Mouse (Mus musculus): ENCODE results near the gene Rhoc. TPM values are rescaled to one million over a fixed set of nuclear protein-coding genes. Genes with fewer than 3 reads are reported as not detected.
A peak's percentile ranks its signal among the peaks of the same experiment; 100 is the strongest.

The Rhoc gene
- polyA plus RNA-seq, 1 experiment from 2014 or later, result 183 TPM

- Histone ChIP-seq H3K9ac (ENCODE audit: low read depth, low read length) (no peak overlapping the region), H3K4me1 (ENCODE audit: control insufficient read depth, insufficient read depth, low read length) (peaks cover 4% of the 10 kb centered on the region; the same call in 1 of the 2 replicates), H3K27me3 (replicated peaks; ENCODE audit: control insufficient read depth, insufficient read depth, low read length) (no peaks in the 10 kb centered on the region), H3K4me2 (ENCODE audit: low read depth, low read length) (no peak overlapping the region), H3K27ac (replicated peaks; ENCODE audit: low read depth, low read length) (no peak overlapping the region), H3K9me3 (ENCODE audit: control insufficient read depth, low read length) (no peaks in the 10 kb centered on the region), H3K4me3 (ENCODE audit: low read depth, low read length) (no peak overlapping the region), H3K36me3 (ENCODE audit: control insufficient read depth, insufficient read depth, low read length) (no peaks in the 10 kb centered on the region)
- DNase-seq (ENCODE audit: low spot score) (no peak), ATAC-seq (ENCODE audit: low read depth) (no peak)
- 61% methylated on average over 2 of the region's 2 CpGs for WGBS
Measured at GRCm38 (mm10) chr3:104767141-104767540, 21.0 kb upstream of the Rhoc start.

- no peak for ATAC-seq (ENCODE audit: low read depth)
- no peaks in the 10 kb centered on the region for H3K36me3 ChIP-seq (ENCODE audit: control insufficient read depth, insufficient read depth, low read length)
- no peak overlapping the region for H3K4me3 ChIP-seq (ENCODE audit: low read depth, low read length)
- no peaks in the 10 kb centered on the region for H3K27me3 ChIP-seq (replicated peaks; ENCODE audit: control insufficient read depth, insufficient read depth, low read length)
- H3K9me3 ChIP-seq (ENCODE audit: control insufficient read depth, low read length), result no peaks in the 10 kb centered on the region
- H3K4me2 ChIP-seq (ENCODE audit: low read depth, low read length), result no peak overlapping the region
- no peak overlapping the region for H3K27ac ChIP-seq (replicated peaks; ENCODE audit: low read depth, low read length)
- 74% methylated on average over 4 of the region's 4 CpGs for WGBS
- DNase-seq (ENCODE audit: low spot score), result no peak
- H3K9ac ChIP-seq (ENCODE audit: low read depth, low read length), result no peak overlapping the region
- peaks cover 4% of the 10 kb centered on the region; the same call in 1 of the 2 replicates for H3K4me1 ChIP-seq (ENCODE audit: control insufficient read depth, insufficient read depth, low read length)
Measured at GRCm38 (mm10) chr3:104767716-104768115, 20.5 kb upstream of the Rhoc start.

GRCm38 (mm10) chr3:104769135-104769534 is 19.0 kb upstream of the Rhoc start:
- no peaks in the 10 kb centered on the region for H3K36me3 ChIP-seq (ENCODE audit: control insufficient read depth, insufficient read depth, low read length)
- H3K4me3 ChIP-seq (ENCODE audit: low read depth, low read length), result no peak overlapping the region
- H3K27ac ChIP-seq (replicated peaks; ENCODE audit: low read depth, low read length), result no peak overlapping the region
- no peak for ATAC-seq (ENCODE audit: low read depth)
- H3K27me3 ChIP-seq (replicated peaks; ENCODE audit: control insufficient read depth, insufficient read depth, low read length), result no peaks in the 10 kb centered on the region
- H3K9me3 ChIP-seq (ENCODE audit: control insufficient read depth, low read length), result no peaks in the 10 kb centered on the region
- no peak overlapping the region for H3K4me2 ChIP-seq (ENCODE audit: low read depth, low read length)
- H3K4me1 ChIP-seq (ENCODE audit: control insufficient read depth, insufficient read depth, low read length), result peaks cover 4% of the 10 kb centered on the region; the same call in 1 of the 2 replicates
- no peak overlapping the region for H3K9ac ChIP-seq (ENCODE audit: low read depth, low read length)
- DNase-seq (ENCODE audit: low spot score), result no peak
- 50% methylated on average over 3 of the region's 3 CpGs for WGBS

DNA sequence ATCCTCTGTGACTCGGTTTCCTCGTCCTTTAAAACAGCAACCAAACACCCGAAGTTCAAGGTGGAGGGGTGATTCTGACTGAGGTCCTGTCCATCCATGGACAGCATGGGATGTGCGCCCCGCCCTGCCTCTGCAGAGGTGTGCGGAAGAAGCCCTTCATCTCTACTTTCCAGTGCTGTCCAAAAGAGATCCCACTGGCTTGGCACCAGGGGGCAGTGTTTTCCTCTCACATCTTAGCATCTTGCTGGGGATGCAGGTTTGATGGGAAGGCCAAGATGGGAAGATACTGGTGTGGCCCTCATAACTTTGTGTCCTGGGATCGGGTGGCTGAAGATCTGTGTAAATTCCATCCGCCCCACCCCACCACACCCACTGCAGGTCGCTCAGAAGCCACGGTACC is 18.1 kb upstream of the Rhoc start:
- WGBS, result 61% methylated on average over 10 of the region's 10 CpGs
- no peak for DNase-seq (ENCODE audit: low spot score)
- Histone ChIP-seq H3K4me2 (ENCODE audit: low read depth, low read length) (no peak overlapping the region), H3K4me3 (ENCODE audit: low read depth, low read length) (no peak overlapping the region), H3K27me3 (replicated peaks; ENCODE audit: control insufficient read depth, insufficient read depth, low read length) (no peaks in the 10 kb centered on the region; the same call in 1 of the 2 replicates), H3K9ac (ENCODE audit: low read depth, low read length) (no peak overlapping the region), H3K27ac (replicated peaks; ENCODE audit: low read depth, low read length) (no peak overlapping the region), H3K9me3 (ENCODE audit: control insufficient read depth, low read length) (no peaks in the 10 kb centered on the region), H3K4me1 (ENCODE audit: control insufficient read depth, insufficient read depth, low read length) (peaks cover 4% of the 10 kb centered on the region; the same call in 1 of the 2 replicates), H3K36me3 (ENCODE audit: control insufficient read depth, insufficient read depth, low read length) (no peaks in the 10 kb centered on the region)
- no peak for ATAC-seq (ENCODE audit: low read depth)

DNA sequence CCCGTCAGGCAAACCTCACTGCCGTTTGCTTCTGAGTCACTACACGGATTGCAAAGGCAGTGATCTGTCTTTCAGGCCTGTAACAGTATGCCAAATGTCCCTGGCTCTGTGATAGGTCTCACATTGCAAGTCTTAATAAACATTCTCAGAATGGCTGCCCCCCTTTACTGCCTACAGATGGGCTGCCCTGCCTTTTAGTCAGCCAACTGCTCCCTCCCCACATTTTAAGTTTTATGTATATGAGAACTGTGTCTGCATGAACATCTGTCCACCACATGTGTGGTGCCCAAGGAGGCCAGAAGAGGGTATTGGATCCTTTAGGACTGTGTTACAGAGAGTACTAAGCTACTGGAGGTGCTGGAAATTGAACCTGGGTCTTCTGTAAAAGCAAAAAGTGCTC is 17.3 kb upstream of the Rhoc start:
- H3K4me1 ChIP-seq (ENCODE audit: control insufficient read depth, insufficient read depth, low read length), result peaks cover 4% of the 10 kb centered on the region; the same call in 1 of the 2 replicates
- no peak overlapping the region for H3K4me3 ChIP-seq (ENCODE audit: low read depth, low read length)
- H3K27ac ChIP-seq (replicated peaks; ENCODE audit: low read depth, low read length), result no peak overlapping the region
- WGBS, result 30% methylated on average over 3 of the region's 3 CpGs
- no peaks in the 10 kb centered on the region for H3K36me3 ChIP-seq (ENCODE audit: control insufficient read depth, insufficient read depth, low read length)
- no peak overlapping the region for H3K4me2 ChIP-seq (ENCODE audit: low read depth, low read length)
- peak; percentile 66 for ATAC-seq (ENCODE audit: low read depth)
- H3K27me3 ChIP-seq (replicated peaks; ENCODE audit: control insufficient read depth, insufficient read depth, low read length), result peaks cover 3% of the 10 kb centered on the region
- H3K9ac ChIP-seq (ENCODE audit: low read depth, low read length), result no peak overlapping the region
- peak; percentile 65 for DNase-seq (ENCODE audit: low spot score)
- H3K9me3 ChIP-seq (ENCODE audit: control insufficient read depth, low read length), result no peaks in the 10 kb centered on the region

DNA sequence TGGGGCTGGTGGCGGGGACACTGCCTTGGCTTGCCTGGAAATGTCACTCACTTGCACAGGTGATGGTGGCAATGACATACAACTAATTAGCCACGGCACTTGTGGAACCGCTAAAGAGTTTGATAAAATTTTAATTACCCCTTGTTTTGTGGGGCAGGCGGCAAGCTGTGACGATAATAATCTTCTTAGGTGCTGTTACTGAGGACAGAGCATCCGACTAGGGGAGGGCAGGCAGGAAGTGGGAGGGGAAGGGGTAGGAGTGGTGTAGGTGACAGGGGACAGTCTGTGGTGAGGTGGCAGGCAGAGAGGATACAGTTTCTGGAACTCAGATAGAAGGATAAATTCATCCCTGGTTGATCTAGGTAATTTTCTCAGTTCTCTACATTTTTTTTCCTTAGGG is 16.7 kb upstream of the Rhoc start:
- DNase-seq (ENCODE audit: low spot score), result no peak
- Histone ChIP-seq H3K9me3 (ENCODE audit: control insufficient read depth, low read length) (no peaks in the 10 kb centered on the region), H3K4me1 (ENCODE audit: control insufficient read depth, insufficient read depth, low read length) (peaks cover 4% of the 10 kb centered on the region; the same call in 1 of the 2 replicates), H3K36me3 (ENCODE audit: control insufficient read depth, insufficient read depth, low read length) (no peaks in the 10 kb centered on the region), H3K9ac (ENCODE audit: low read depth, low read length) (no peak overlapping the region), H3K4me2 (ENCODE audit: low read depth, low read length) (no peak overlapping the region), H3K27me3 (replicated peaks; ENCODE audit: control insufficient read depth, insufficient read depth, low read length) (peaks cover 9% of the 10 kb centered on the region), H3K4me3 (ENCODE audit: low read depth, low read length) (no peak overlapping the region), H3K27ac (replicated peaks; ENCODE audit: low read depth, low read length) (no peak overlapping the region)
- ATAC-seq (ENCODE audit: low read depth), result no peak
- WGBS, result 50% methylated on average over 6 of the region's 6 CpGs

GRCm38 (mm10) chr3:104773301-104773700 is 14.9 kb upstream of the Rhoc start:
- Histone ChIP-seq H3K9me3 (ENCODE audit: control insufficient read depth, low read length) (no peaks in the 10 kb centered on the region), H3K27me3 (replicated peaks; ENCODE audit: control insufficient read depth, insufficient read depth, low read length) (peaks cover 26% of the 10 kb centered on the region), H3K36me3 (ENCODE audit: control insufficient read depth, insufficient read depth, low read length) (no peaks in the 10 kb centered on the region), H3K4me1 (ENCODE audit: control insufficient read depth, insufficient read depth, low read length) (peaks cover 8% of the 10 kb centered on the region; the same call in 1 of the 2 replicates), H3K4me2 (ENCODE audit: low read depth, low read length) (no peak overlapping the region), H3K9ac (ENCODE audit: low read depth, low read length) (no peak overlapping the region), H3K27ac (replicated peaks; ENCODE audit: low read depth, low read length) (no peak overlapping the region), H3K4me3 (ENCODE audit: low read depth, low read length) (no peak overlapping the region)
- DNase-seq (ENCODE audit: low spot score), result no peak
- no peak for ATAC-seq (ENCODE audit: low read depth)
- 74% methylated on average over 7 of the region's 7 CpGs for WGBS

DNA sequence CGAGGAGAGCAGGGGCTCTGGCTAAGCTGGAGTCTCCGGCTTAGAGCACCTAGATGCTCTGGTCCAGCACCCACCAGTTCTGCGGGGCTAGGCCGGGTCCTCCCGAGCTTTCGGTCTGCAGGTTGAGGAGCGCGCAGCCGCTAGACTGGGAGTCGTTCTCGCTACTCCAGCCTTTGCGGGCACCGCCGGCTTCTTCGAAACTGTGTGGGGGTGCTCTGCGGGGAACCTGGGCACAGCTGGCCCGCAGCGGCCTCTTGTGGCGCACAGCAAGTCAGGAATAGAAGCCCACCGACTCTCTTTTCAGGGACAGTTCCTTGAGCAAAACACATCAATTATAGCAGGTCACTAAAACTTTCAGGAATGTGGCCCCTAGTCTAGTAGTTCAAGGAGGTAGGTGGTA is 10.8 kb upstream of the Rhoc start:
- ATAC-seq (ENCODE audit: low read depth) (no peak), DNase-seq (ENCODE audit: low spot score) (peak; percentile 77)
- Histone ChIP-seq H3K4me2 (ENCODE audit: low read depth, low read length) (peak overlapping the region; percentile 67), H3K4me1 (ENCODE audit: control insufficient read depth, insufficient read depth, low read length) (peaks cover 18% of the 10 kb centered on the region; the same call in 1 of the 2 replicates), H3K27me3 (replicated peaks; ENCODE audit: control insufficient read depth, insufficient read depth, low read length) (peaks cover 66% of the 10 kb centered on the region), H3K9me3 (ENCODE audit: control insufficient read depth, low read length) (no peaks in the 10 kb centered on the region), H3K9ac (ENCODE audit: low read depth, low read length) (peak overlapping the region; percentile 50; the same call in 1 of the 2 replicates), H3K27ac (replicated peaks; ENCODE audit: low read depth, low read length) (no peak overlapping the region), H3K36me3 (ENCODE audit: control insufficient read depth, insufficient read depth, low read length) (no peaks in the 10 kb centered on the region), H3K4me3 (ENCODE audit: low read depth, low read length) (peak overlapping the region; percentile 40)
- WGBS, result 1% methylated on average over 20 of the region's 20 CpGs

- peaks cover 18% of the 10 kb centered on the region; the same call in 1 of the 2 replicates for H3K4me1 ChIP-seq (ENCODE audit: control insufficient read depth, insufficient read depth, low read length)
- no peak overlapping the region for H3K4me3 ChIP-seq (ENCODE audit: low read depth, low read length)
- no peaks in the 10 kb centered on the region for H3K9me3 ChIP-seq (ENCODE audit: control insufficient read depth, low read length)
- no peak overlapping the region for H3K27ac ChIP-seq (replicated peaks; ENCODE audit: low read depth, low read length)
- H3K36me3 ChIP-seq (ENCODE audit: control insufficient read depth, insufficient read depth, low read length), result no peaks in the 10 kb centered on the region
- H3K9ac ChIP-seq (ENCODE audit: low read depth, low read length), result no peak overlapping the region
- H3K27me3 ChIP-seq (replicated peaks; ENCODE audit: control insufficient read depth, insufficient read depth, low read length), result peaks cover 82% of the 10 kb centered on the region
- under 1% methylated on average over 7 of the region's 7 CpGs for WGBS
- no peak for ATAC-seq (ENCODE audit: low read depth)
- DNase-seq (ENCODE audit: low spot score), result peak; percentile 82
- H3K4me2 ChIP-seq (ENCODE audit: low read depth, low read length), result 0 out of 2 replicates have a peak overlapping the region, but pooled peaks have one; percentile 99
Measured at GRCm38 (mm10) chr3:104779949-104780348, 8.2 kb upstream of the Rhoc start.
